Mouse (Mus musculus): ENCODE results near the gene Olfr718-ps1. TPM values are rescaled to one million over a fixed set of nuclear protein-coding genes. Genes with fewer than 3 reads are reported as not detected.

Gene Olfr718-ps1
- polyA plus RNA-seq, 1 experiment from 2014 or later = not detected

- Histone ChIP-seq H3K27ac (replicated peaks in 1 of 2; ENCODE audit: control insufficient read depth in 1 of 2, insufficient read depth in 1 of 2, low read depth in 2 of 2, low read length in 2 of 2) (peak within 1 kb of the TSS; percentile 85 to 91), H3K36me3 (ENCODE audit: control insufficient read depth, insufficient read depth, low read length) (no peaks in the 10 kb centered on the region), H3K4me2 (ENCODE audit: low read length) (peak within 1 kb of the TSS; percentile 93), H3K27me3 (ENCODE audit: control insufficient read depth, insufficient read depth, low read length) (no peaks in the 10 kb centered on the region), H3K4me1 (ENCODE audit: control insufficient read depth in 2 of 2, insufficient read depth in 2 of 2, low read length in 2 of 2) (peaks cover 3 to 21% of the 10 kb centered on the region in 2 experiments; a peak in 3 of 4 replicates), H3K9ac (ENCODE audit: low read length) (peak within 1 kb of the TSS; percentile 88), H3K9me3 (ENCODE audit: control insufficient read depth, low read length) (no peaks in the 10 kb centered on the region), H3K4me3 (ENCODE audit: control insufficient read depth in 1 of 2, insufficient read depth in 1 of 2, low read depth in 1 of 2, low read length in 2 of 2) (peak within 1 kb of the TSS; percentile 76 to 81)
- peak; percentile 93 for ATAC-seq (ENCODE audit: insufficient number of reproducible peaks, insufficient read depth, low FRiP score, low read depth)
- 1% methylated on average over 109 of the region's 110 CpGs for WGBS
Measured at GRCm38 (mm10) chr5:143112281-143113246, 34.8 kb downstream of the Olfr718-ps1 start, which contains the start of gene Rnf216. Rnf216 (minus strand) TSS chr5:143112994.

GRCm38 (mm10) chr5:143106842-143107241 lies 40.5 kb downstream of the Olfr718-ps1 start:
- H3K4me1 ChIP-seq (ENCODE audit: control insufficient read depth in 2 of 2, insufficient read depth in 2 of 2, low read length in 2 of 2) = peaks cover 4 to 26% of the 10 kb centered on the region in 2 experiments; a peak in 3 of 4 replicates
- no peak overlapping the region for H3K27ac ChIP-seq (replicated peaks in 1 of 2; ENCODE audit: control insufficient read depth in 1 of 2, insufficient read depth in 1 of 2, low read depth in 2 of 2, low read length in 2 of 2)

DNA sequence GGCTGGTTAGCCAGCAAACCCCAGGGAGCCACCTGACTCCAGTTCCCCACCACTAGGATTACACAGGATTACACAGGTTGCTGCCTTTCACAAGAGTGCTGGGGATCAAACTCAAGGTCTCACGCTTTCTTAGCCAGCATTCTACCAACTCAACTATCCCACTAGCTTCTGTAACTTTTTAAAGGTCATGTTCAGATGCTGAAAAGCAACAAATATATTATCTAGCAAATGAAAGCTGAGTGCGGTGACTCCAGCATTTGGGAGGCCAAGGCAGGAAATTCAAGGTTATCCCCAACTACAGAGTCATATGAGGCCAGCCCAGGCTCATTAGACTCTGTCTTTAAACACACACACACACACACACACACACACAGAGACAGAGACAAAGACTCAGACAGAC lies 44.1 kb downstream of the Olfr718-ps1 start:
- no peaks in the 10 kb centered on the region for H3K36me3 ChIP-seq (ENCODE audit: control insufficient read depth, insufficient read depth, low read length)
- WGBS = 95% methylated on average over 2 of the region's 2 CpGs
- H3K9ac ChIP-seq (ENCODE audit: low read length) = no peak overlapping the region
- H3K4me1 ChIP-seq (ENCODE audit: control insufficient read depth in 2 of 2, insufficient read depth in 2 of 2, low read length in 2 of 2) = peaks cover 2 to 6% of the 10 kb centered on the region in 2 experiments; a peak in 2 of 4 replicates
- no peak for ATAC-seq (ENCODE audit: insufficient number of reproducible peaks, insufficient read depth, low FRiP score, low read depth)
- no peak overlapping the region for H3K27ac ChIP-seq (replicated peaks in 1 of 2; ENCODE audit: control insufficient read depth in 1 of 2, insufficient read depth in 1 of 2, low read depth in 2 of 2, low read length in 2 of 2)
- H3K4me2 ChIP-seq (ENCODE audit: low read length) = no peak overlapping the region
- no peak overlapping the region for H3K4me3 ChIP-seq (ENCODE audit: control insufficient read depth in 1 of 2, insufficient read depth in 1 of 2, low read depth in 1 of 2, low read length in 2 of 2)
- no peaks in the 10 kb centered on the region for H3K9me3 ChIP-seq (ENCODE audit: control insufficient read depth, low read length)
- no peaks in the 10 kb centered on the region for H3K27me3 ChIP-seq (ENCODE audit: control insufficient read depth, insufficient read depth, low read length)

More at GRCm38 (mm10) chr5:143106842-143107241, 40.5 kb downstream of the Olfr718-ps1 start:
- H3K36me3 ChIP-seq (ENCODE audit: control insufficient read depth, insufficient read depth, low read length) = no peaks in the 10 kb centered on the region
- no peak overlapping the region for H3K4me3 ChIP-seq (ENCODE audit: control insufficient read depth in 1 of 2, insufficient read depth in 1 of 2, low read depth in 1 of 2, low read length in 2 of 2)
- 80% methylated on average over 3 of the region's 3 CpGs for WGBS
- no peak overlapping the region for H3K9ac ChIP-seq (ENCODE audit: low read length)
- no peak for ATAC-seq (ENCODE audit: insufficient number of reproducible peaks, insufficient read depth, low FRiP score, low read depth)
- no peaks in the 10 kb centered on the region for H3K27me3 ChIP-seq (ENCODE audit: control insufficient read depth, insufficient read depth, low read length)
- H3K9me3 ChIP-seq (ENCODE audit: control insufficient read depth, low read length) = no peaks in the 10 kb centered on the region
- no peak overlapping the region for H3K4me2 ChIP-seq (ENCODE audit: low read length)

DNA sequence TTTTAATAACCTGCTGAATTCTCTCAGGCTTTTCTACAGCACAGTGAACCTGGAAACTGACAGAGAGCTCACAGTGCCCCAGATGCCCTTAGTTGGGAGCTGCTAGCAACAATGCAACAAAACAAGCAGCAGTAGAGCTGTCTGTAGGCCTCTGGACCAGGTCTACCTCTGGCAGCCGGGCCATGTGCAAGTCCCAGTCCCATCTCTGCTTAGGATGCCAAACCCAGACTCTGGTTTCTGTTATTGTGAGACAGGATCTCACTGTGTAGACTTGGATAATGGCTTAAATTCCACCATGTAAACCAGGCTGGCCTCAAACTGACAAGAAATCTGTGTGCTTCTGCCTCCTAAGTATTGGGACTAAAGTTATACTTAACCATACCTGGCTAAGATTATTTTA lies 45.8 kb downstream of the Olfr718-ps1 start:
- Histone ChIP-seq H3K27ac (replicated peaks in 1 of 2; ENCODE audit: control insufficient read depth in 1 of 2, insufficient read depth in 1 of 2, low read depth in 2 of 2, low read length in 2 of 2) (no peak overlapping the region), H3K36me3 (ENCODE audit: control insufficient read depth, insufficient read depth, low read length) (0 out of 2 replicates have a peak, but pooled peaks cover 4% of the 10 kb centered on the region), H3K4me1 (ENCODE audit: control insufficient read depth in 2 of 2, insufficient read depth in 2 of 2, low read length in 2 of 2) (no peaks in the 10 kb centered on the region), H3K9ac (ENCODE audit: low read length) (no peak overlapping the region), H3K27me3 (ENCODE audit: control insufficient read depth, insufficient read depth, low read length) (no peaks in the 10 kb centered on the region), H3K9me3 (ENCODE audit: control insufficient read depth, low read length) (no peaks in the 10 kb centered on the region), H3K4me2 (ENCODE audit: low read length) (no peak overlapping the region), H3K4me3 (ENCODE audit: control insufficient read depth in 1 of 2, insufficient read depth in 1 of 2, low read depth in 1 of 2, low read length in 2 of 2) (no peak overlapping the region)
- 53% methylated on average over 1 of the region's 1 CpGs for WGBS
- ATAC-seq (ENCODE audit: insufficient number of reproducible peaks, insufficient read depth, low FRiP score, low read depth) = no peak

- WGBS = 89% methylated on average over 7 of the region's 7 CpGs
- H3K4me1 ChIP-seq (ENCODE audit: control insufficient read depth in 2 of 2, insufficient read depth in 2 of 2, low read length in 2 of 2) = no peaks in the 10 kb centered on the region; a peak in 1 of 4 replicates
- no peak overlapping the region for H3K4me3 ChIP-seq (ENCODE audit: control insufficient read depth in 1 of 2, insufficient read depth in 1 of 2, low read depth in 1 of 2, low read length in 2 of 2)
- H3K4me2 ChIP-seq (ENCODE audit: low read length) = no peak overlapping the region
- no peaks in the 10 kb centered on the region for H3K27me3 ChIP-seq (ENCODE audit: control insufficient read depth, insufficient read depth, low read length)
- no peak overlapping the region for H3K27ac ChIP-seq (replicated peaks in 1 of 2; ENCODE audit: control insufficient read depth in 1 of 2, insufficient read depth in 1 of 2, low read depth in 2 of 2, low read length in 2 of 2)
- H3K9me3 ChIP-seq (ENCODE audit: control insufficient read depth, low read length) = no peaks in the 10 kb centered on the region
- no peak overlapping the region for H3K9ac ChIP-seq (ENCODE audit: low read length)
- no peak for ATAC-seq (ENCODE audit: insufficient number of reproducible peaks, insufficient read depth, low FRiP score, low read depth)
- H3K36me3 ChIP-seq (ENCODE audit: control insufficient read depth, insufficient read depth, low read length) = peaks cover 43% of the 10 kb centered on the region
Measured at GRCm38 (mm10) chr5:143095256-143095655, 52.1 kb downstream of the Olfr718-ps1 start.

GRCm38 (mm10) chr5:143092891-143093290 lies 54.5 kb downstream of the Olfr718-ps1 start:
- H3K36me3 ChIP-seq (ENCODE audit: control insufficient read depth, insufficient read depth, low read length) = peaks cover 65% of the 10 kb centered on the region
- 45% methylated on average over 3 of the region's 3 CpGs for WGBS
- H3K4me2 ChIP-seq (ENCODE audit: low read length) = no peak overlapping the region
- no peak overlapping the region for H3K4me3 ChIP-seq (ENCODE audit: control insufficient read depth in 1 of 2, insufficient read depth in 1 of 2, low read depth in 1 of 2, low read length in 2 of 2)
- no peaks in the 10 kb centered on the region for H3K9me3 ChIP-seq (ENCODE audit: control insufficient read depth, low read length)
- H3K27ac ChIP-seq (replicated peaks in 1 of 2; ENCODE audit: control insufficient read depth in 1 of 2, insufficient read depth in 1 of 2, low read depth in 2 of 2, low read length in 2 of 2) = no peak overlapping the region
- H3K27me3 ChIP-seq (ENCODE audit: control insufficient read depth, insufficient read depth, low read length) = no peaks in the 10 kb centered on the region
- no peak for ATAC-seq (ENCODE audit: insufficient number of reproducible peaks, insufficient read depth, low FRiP score, low read depth)
- H3K4me1 ChIP-seq (ENCODE audit: control insufficient read depth in 2 of 2, insufficient read depth in 2 of 2, low read length in 2 of 2) = no peaks in the 10 kb centered on the region; a peak in 1 of 4 replicates
- no peak overlapping the region for H3K9ac ChIP-seq (ENCODE audit: low read length)

DNA sequence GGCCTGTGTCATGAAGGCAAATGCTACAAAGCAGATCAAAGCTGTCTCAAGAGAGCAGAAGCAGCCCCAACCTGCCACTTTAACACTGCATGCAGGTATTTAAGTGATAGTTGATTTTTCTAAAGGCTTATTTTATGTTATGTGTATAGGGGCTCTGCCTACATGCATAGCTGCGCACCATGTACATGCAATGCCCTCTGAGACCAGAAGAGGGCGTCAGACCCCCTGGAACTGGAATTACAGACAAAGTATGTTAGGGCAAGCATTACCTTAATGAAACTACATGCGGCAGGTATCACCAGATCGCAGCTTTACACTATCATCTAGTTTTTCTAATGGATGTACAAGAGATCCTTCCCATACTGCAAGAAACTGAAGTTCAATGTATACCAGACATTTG lies 62.5 kb downstream of the Olfr718-ps1 start:
- Histone ChIP-seq H3K27ac (replicated peaks in 1 of 2; ENCODE audit: control insufficient read depth in 1 of 2, insufficient read depth in 1 of 2, low read depth in 2 of 2, low read length in 2 of 2) (no peak overlapping the region), H3K9me3 (ENCODE audit: control insufficient read depth, low read length) (no peaks in the 10 kb centered on the region), H3K36me3 (ENCODE audit: control insufficient read depth, insufficient read depth, low read length) (peaks cover 85% of the 10 kb centered on the region), H3K4me2 (ENCODE audit: low read length) (no peak overlapping the region), H3K9ac (ENCODE audit: low read length) (no peak overlapping the region), H3K27me3 (ENCODE audit: control insufficient read depth, insufficient read depth, low read length) (no peaks in the 10 kb centered on the region), H3K4me1 (ENCODE audit: control insufficient read depth in 2 of 2, insufficient read depth in 2 of 2, low read length in 2 of 2) (no peaks in the 10 kb centered on the region), H3K4me3 (ENCODE audit: control insufficient read depth in 1 of 2, insufficient read depth in 1 of 2, low read depth in 1 of 2, low read length in 2 of 2) (no peak overlapping the region)
- ATAC-seq (ENCODE audit: insufficient number of reproducible peaks, insufficient read depth, low FRiP score, low read depth) = no peak
- 66% methylated on average over 4 of the region's 4 CpGs for WGBS
